Mouse (Mus musculus): ENCODE measurements around the gene Npc2.

DNA sequence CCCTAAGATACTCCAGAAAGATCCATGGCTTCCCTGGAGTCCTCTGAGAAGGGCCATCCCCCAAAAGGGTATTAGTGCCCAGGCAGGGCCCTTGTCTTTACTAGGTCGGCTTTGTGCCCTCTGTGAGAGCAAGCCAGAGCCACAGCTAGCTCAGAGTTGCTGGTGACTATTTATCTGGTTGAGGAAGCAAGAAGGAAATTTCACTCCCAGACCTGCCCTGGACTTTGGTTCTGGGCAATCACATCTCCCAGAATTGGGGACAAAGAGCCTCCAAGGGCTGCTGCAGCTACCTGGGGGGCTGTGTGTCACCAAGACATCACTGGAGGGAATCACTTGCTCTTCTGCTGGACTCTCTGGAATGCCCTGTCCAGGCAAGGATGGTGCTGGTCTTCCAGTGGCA, 33.1 kb upstream of the Npc2 start:
- TF ChIP-seq ETS1 (conservative IDR thresholded peaks at IDR 0.05; ENCODE audit: low read depth, low read length), result no peak
- TF ChIP-seq JUN (IDR thresholded peaks at IDR 0.05; ENCODE audit: insufficient read depth, low read depth, low read length), result no peak
- no peak for TF ChIP-seq EP300 (IDR thresholded peaks at IDR 0.05; ENCODE audit: low read length)
- no peak for TF ChIP-seq CTCF (conservative IDR thresholded peaks at IDR 0.05 in 1 of 2, IDR thresholded peaks at IDR 0.05 in 1 of 2; ENCODE audit: low read depth in 2 of 2, low read length in 2 of 2)
- no peak for TF ChIP-seq POLR2A (IDR thresholded peaks at IDR 0.05; ENCODE audit: low read depth, low read length)
- TF ChIP-seq RCOR1 (conservative IDR thresholded peaks at IDR 0.05; ENCODE audit: low read depth, low read length), result no peak
- no peak for TF ChIP-seq CHD1 (IDR thresholded peaks at IDR 0.05; ENCODE audit: low read depth, low read length)
- no peak for TF ChIP-seq SMC3 (IDR thresholded peaks at IDR 0.05; ENCODE audit: low read depth, low read length)
- no peak for TF ChIP-seq KAT2A (IDR thresholded peaks at IDR 0.05; ENCODE audit: insufficient replicate concordance, low read length)
- TF ChIP-seq USF2 (conservative IDR thresholded peaks at IDR 0.05; ENCODE audit: low read depth, low read length), result no peak
- no peak for TF ChIP-seq JUND (conservative IDR thresholded peaks at IDR 0.05; ENCODE audit: low read depth, low read length)
- no peak for TF ChIP-seq MEF2A (IDR thresholded peaks at IDR 0.05; ENCODE audit: borderline replicate concordance, low read depth, low read length)

Data from CH12.LX (cell line).